Mouse (Mus musculus) neutrophil, adult 5-6 weeks (primary cell): ENCODE results near the gene Angptl8. TPM values are rescaled to one million over a fixed set of nuclear protein-coding genes. Genes with fewer than 3 reads are reported as not detected.

ENCODE experiments used
- ATAC-seq: fragments of 151-379, 151-347 bp; 2 replicates; pipeline ENCODE4 v1.8.0; 2017; ENCODE audit warnings: mild to moderate bottlenecking, moderate TSS enrichment; ENCODE audit not compliant: insufficient number of reproducible peaks, poor library complexity, low FRiP score, severe bottlenecking; ENCODE audit errors: extremely low read depth
- total RNA-seq: library from RNA; stranded (forward); fragments of 200-1000 nt; gene quantifications from 2 replicates; pipeline ENCODE4 v1.2.3, GENCODE M21; 2017

Angptl8 gene
- total RNA-seq, 1 experiment from 2014 or later = not detected

DNA sequence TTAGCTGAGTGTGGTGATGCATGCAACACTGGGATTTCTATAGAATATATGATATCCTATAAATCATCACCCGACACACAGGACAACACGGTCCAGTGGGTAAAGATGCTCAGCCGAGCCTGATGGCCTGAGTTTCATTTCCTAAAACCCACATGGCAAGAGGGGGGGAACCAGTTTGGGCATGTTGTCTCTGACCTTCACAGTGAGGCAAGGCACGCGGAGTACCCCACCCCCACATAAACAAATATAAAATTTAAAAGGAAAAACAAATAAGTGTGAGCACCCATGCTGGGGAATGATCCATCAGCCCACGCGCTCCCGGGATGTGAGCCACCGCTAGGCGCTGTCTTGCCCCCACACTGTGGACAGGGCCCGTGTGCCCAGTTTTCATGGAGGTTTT lies 28.3 kb upstream of the Angptl8 start:
- ATAC-seq = no peak

GRCm38 (mm10) chr9:21808561-21808960 lies 26.7 kb upstream of the Angptl8 start:
- ATAC-seq = no peak

DNA sequence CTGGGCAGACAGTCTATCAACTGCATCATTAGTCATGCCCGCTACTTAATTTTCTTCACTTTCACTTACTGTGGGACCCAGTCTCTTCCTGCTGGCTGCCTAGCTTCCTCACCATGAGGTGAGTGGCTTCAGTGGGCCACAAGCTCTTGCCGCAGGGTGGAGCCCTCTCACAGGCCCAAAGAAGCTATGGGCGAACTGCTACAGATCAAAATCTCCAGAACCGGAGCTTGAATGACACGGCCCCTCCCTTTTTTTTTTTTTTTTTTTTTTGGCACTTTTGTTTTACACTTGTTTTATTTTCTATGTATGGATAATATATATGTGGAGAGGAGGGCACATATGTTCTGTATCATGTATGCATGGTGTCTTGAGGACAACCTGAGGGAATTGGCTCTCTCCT lies 24.1 kb upstream of the Angptl8 start:
- no peak for ATAC-seq

DNA sequence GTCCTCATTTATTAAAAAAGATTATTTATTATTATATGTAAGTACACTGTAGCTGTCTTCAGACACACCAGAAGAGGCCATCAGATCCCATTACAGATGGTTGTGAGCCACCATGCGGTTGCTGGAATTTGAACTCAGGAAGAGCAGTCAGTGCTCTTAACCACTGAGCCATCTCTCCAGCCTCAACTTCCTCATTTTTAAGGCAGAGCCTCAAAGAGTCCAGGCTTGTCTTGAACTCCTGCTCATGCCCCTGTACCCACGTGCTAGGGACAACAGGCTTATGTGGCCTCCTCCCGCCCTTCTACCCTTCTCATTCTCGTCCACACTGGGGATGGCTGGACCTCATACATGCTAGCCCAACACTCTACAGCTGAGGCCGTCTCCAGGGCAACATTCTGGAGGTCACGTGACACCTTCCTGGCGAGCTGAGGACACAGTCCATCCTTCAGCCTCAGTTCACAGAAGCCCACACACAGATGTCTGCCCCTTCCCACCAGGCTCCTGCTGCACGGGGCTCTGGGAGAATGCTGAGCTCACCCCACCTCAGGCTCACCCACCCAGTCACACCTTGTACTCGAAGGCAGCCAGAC lies 18.5 kb upstream of the Angptl8 start:
- ATAC-seq = no peak

- no peak for ATAC-seq
Measured at GRCm38 (mm10) chr9:21818125-21818524, 17.2 kb upstream of the Angptl8 start.

DNA sequence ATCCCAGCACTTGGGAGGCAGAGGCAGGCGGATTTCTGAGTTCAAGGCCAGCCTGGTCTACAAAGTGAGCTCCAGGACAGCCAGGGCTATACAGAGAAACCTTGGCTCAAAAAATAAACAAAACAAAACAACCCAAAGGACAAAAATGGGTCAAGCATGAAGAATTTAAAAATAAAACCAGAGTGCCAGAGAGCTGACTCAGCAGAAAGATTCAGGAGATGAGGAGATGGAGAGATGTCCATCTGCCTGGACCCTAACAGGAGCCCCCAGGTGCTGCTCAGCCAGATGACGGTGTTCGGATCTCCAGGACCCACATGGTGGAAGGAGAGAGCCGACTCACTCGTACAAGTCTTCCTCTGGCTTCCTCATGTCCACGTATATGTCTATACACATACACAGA lies 16.7 kb upstream of the Angptl8 start:
- no peak for ATAC-seq

DNA sequence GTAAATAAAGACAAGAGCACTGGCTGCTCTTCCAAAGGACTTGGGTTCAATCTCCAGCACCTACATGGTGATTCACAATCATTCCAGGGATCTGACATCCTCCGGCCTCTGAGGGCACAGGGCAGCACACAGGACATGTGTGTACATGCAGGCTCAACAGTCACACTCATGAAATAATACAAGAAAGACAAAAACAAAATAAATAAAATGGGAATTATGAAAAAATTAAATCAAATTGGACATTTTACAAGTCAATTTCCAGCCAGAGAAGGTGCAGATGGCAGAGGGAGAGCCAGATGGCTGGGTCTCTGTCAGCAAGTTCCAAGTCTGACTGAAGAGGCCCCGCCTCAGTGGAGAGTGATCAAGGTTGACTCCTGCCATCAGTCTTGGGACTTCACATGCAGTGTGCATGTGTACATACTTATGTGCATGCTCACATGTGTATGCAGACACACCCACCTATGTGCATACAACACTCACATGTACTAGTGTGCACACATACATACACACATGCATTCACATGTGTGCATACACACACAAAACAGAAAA lies 16.1 kb upstream of the Angptl8 start:
- no peak for ATAC-seq

DNA sequence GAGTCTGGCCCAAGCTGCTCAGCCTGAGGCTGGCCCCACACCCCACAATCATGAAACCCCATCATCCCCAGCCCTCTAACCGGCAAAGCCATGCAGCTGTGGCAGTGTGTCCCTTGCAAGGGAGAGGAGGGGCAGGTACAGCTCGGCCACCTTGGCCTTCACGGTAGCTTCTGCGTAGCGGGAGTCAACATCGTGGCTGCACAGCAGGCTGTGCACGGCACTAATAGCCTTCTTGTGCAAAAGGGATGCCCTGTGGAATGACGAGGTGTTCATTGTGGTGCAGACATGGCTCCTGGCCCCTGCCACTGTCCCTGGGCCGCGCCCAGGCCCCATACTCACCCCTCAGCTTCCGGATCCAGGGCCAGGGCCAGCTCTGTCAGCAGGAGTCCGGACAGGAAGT lies 15.1 kb upstream of the Angptl8 start:
- ATAC-seq = no peak

DNA sequence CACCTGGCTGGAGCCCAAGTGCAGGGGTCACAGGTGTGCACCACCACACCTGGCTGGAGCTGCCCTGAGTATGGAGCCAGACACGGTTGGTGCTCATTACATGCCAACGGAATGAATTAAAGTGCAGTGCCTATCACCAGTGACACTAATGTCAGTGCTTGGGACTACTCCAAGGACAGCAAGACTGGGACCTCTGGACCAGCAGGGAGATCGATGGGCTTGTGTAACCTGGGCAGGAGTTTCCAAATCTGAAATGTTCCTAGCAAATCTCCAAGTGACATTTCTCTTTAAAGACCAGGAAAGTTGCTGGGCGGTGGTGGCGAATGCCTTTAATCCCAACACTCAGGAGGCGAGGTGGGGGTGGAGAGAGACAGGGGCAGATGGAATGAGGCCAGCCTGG lies 12.6 kb upstream of the Angptl8 start:
- ATAC-seq = no peak

GRCm38 (mm10) chr9:21823957-21824356 lies 11.4 kb upstream of the Angptl8 start:
- ATAC-seq = no peak

DNA sequence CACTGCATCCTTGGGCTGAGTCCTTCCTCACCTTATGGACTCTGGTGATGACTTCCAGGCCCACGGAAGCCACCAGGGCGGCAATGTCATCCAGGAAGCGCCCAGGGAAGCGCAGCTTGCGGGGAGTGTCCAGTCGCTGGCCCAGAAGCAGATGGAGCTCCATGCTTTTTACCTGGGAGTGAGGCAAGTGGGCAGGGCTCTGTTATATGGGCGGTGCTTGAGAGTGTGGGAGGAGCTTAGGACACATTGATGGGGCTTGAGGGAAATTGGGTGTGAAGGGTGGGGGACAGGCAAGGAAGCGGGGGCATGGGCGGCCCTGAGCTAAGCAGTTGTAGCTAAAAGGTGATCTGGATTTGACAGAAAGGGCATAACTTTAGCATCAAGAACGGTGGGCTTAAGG lies 10.9 kb upstream of the Angptl8 start:
- ATAC-seq = no peak

- no peak for ATAC-seq
Measured at GRCm38 (mm10) chr9:21829834-21830460, 5.4 kb upstream of the Angptl8 start.

DNA sequence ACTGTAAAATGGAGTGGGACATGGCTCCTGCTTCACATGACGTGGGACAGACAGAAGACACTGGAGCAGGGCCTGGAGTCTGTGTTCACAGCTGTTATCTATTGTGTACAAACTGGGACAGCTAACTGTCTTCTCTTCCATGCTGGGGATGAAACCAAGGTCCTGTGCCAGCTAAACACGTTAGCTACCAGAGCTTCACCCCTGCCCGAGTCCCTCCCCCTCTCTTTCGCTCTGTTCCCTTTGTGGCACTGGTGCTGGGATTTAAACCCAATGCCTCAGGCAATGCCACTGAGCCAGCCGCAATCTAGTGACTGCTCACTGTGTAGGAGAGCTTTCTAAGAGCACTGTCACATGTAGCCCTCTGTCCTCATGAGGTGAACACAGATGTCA lies 4.9 kb upstream of the Angptl8 start:
- no peak for ATAC-seq

- no peak for ATAC-seq
Measured at GRCm38 (mm10) chr9:21830936-21831335, 4.4 kb upstream of the Angptl8 start.

- ATAC-seq = no peak
Measured at GRCm38 (mm10) chr9:21831558-21832240, 3.6 kb upstream of the Angptl8 start.

- ATAC-seq = no peak
Measured at GRCm38 (mm10) chr9:21837690-21838089, 2.4 kb downstream of the Angptl8 start.

- ATAC-seq = no peak
Measured at GRCm38 (mm10) chr9:21840115-21840787, 4.9 kb downstream of the Angptl8 start.

GRCm38 (mm10) chr9:21841340-21841739 lies 6.0 kb downstream of the Angptl8 start:
- no peak for ATAC-seq

DNA sequence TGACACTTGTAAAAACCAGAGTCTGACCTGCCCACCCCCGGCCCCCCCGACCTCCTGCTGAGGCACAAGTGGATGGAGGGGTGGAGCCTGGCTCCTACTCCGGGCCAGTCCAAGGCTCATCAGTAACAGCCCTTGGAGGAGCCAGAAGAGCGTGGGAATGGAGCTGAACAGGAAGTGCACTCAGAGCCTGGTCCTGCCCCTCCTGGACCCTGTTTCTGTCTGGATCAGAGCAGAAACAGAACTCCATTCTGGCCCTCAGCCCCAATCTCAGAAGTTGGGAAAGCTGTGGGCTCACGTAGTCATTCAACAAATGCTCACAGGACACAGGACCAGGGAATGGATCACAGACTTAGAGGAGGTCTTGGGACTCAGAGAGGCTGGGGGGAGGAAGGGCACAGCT lies 7.1 kb downstream of the Angptl8 start:
- no peak for ATAC-seq

GRCm38 (mm10) chr9:21843086-21843485 lies 7.8 kb downstream of the Angptl8 start:
- no peak for ATAC-seq
